Mouse (Mus musculus) intestine, embryonic 16.5 days (tissue): ENCODE data around the gene Otx2. TPM values are rescaled to one million over a fixed set of nuclear protein-coding genes. Genes with fewer than 3 reads are reported as not detected.

Experiments used
- ATAC-seq: fragments of 200-750 bp; cut with Nextera tagmentation; 2 replicates; pipeline ENCODE4 v1.8.0; 2017; ENCODE audit warnings: moderate TSS enrichment, moderate library complexity
- H3K27ac ChIP-seq: fragments of 300-500 bp; sonication (generic); 2 replicates; pipeline ENCODE4 v1.5.1; 2014; ENCODE audit warnings: mild to moderate bottlenecking, low read length
- H3K27me3 ChIP-seq: fragments of 300-500 bp; sonication (generic); replicated peaks from 2 replicates; pipeline ENCODE4 v1.6.1; 2014; ENCODE audit warnings: low read length, control low read depth, mixed read lengths; ENCODE audit not compliant: control insufficient read depth, insufficient read depth
- H3K36me3 ChIP-seq: fragments of 300-500 bp; sonication (generic); 2 replicates; pipeline ENCODE4 v1.6.1; 2014; ENCODE audit warnings: low read length, control low read depth; ENCODE audit not compliant: control insufficient read depth, insufficient read depth
- H3K4me1 ChIP-seq: fragments of 300-500 bp; sonication (generic); 2 replicates; pipeline ENCODE4 v1.6.1; 2014; ENCODE audit warnings: low read length, control low read depth, mixed read lengths; ENCODE audit not compliant: control insufficient read depth, insufficient read depth
- H3K4me2 ChIP-seq: fragments of 300-500 bp; sonication (generic); 2 replicates; pipeline ENCODE4 v1.6.1; 2014; ENCODE audit warnings: low read depth, low read length, control low read depth
- H3K4me3 ChIP-seq: fragments of 300-500 bp; sonication (generic); 2 replicates; pipeline ENCODE4 v1.5.1; 2014; ENCODE audit warnings: mild to moderate bottlenecking, low read length
- H3K9ac ChIP-seq: fragments of 300-500 bp; sonication (generic); 2 replicates; pipeline ENCODE4 v1.6.1; 2014; ENCODE audit warnings: low read depth, low read length
- H3K9me3 ChIP-seq: fragments of 300-500 bp; sonication (generic); 2 replicates; pipeline ENCODE4 v1.6.1; 2016; ENCODE audit warnings: low read length, control low read depth; ENCODE audit not compliant: control insufficient read depth
- WGBS: fragments of 180-500 bp; shearing (Covaris S2); extraction: QIAGEN DNeasy Blood & Tissue Kit; methylation state at CpG from one replicate; pipeline ENCODE4 v1.1.7; 2014; 5-methylcytosine and 5-hydroxymethylcytosine counted together
- polyA plus RNA-seq: library from polyadenylated mRNA; unstranded; fragments of >200 nt; fragmentation: Nextera tagmentation; extraction: Ambion mirVana; gene quantifications from 2 replicates; pipeline ENCODE4 v1.2.1, GENCODE M21; 2015

Otx2 gene
- polyA plus RNA-seq, 1 experiment from 2014 or later, result not detected

DNA sequence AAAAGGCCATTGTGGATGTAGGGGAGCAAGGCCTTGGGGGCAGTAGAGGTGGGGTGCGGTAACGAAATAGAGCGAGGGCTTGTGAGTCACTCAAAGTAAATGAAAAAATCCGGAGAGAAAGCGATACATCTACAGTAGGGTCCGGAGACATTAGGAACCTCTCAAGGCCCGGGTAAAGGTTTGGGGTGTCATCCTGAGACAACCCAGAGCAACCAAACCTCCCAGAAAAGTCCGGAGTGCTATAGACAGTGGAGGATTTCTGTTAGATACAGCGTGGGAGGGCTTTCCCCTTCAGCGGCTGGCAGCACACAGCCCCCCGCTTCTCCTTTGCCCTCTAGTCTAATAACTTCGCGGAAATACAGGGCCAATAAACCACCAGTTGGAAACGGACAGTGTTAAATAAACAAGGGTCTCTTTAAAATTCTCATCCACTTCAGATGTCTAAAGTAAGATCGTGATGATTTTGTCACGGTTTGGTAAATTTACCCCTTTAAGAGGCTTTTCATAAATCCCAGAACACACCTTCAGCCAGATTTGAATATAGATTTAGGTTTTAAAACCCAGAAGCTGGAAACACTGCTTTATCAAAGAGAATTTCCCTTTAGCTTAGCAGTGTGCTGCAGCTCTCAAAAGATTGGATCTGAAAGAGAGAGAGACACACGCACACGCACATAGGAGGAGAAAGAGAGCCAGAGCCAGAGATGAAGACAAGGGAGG lies 3.9 kb downstream of the Otx2 start:
- no peak overlapping the region for H3K4me2 ChIP-seq
- 2% methylated on average over 18 of the region's 18 CpGs for WGBS
- H3K9me3 ChIP-seq, result no peaks in the 10 kb centered on the region
- H3K27me3 ChIP-seq, result peaks cover 88% of the 10 kb centered on the region
- no peaks in the 10 kb centered on the region for H3K36me3 ChIP-seq
- H3K27ac ChIP-seq, result no peak overlapping the region
- no peaks in the 10 kb centered on the region for H3K4me1 ChIP-seq
- H3K4me3 ChIP-seq, result no peak overlapping the region
- ATAC-seq, result no peak
- H3K9ac ChIP-seq, result no peak overlapping the region

DNA sequence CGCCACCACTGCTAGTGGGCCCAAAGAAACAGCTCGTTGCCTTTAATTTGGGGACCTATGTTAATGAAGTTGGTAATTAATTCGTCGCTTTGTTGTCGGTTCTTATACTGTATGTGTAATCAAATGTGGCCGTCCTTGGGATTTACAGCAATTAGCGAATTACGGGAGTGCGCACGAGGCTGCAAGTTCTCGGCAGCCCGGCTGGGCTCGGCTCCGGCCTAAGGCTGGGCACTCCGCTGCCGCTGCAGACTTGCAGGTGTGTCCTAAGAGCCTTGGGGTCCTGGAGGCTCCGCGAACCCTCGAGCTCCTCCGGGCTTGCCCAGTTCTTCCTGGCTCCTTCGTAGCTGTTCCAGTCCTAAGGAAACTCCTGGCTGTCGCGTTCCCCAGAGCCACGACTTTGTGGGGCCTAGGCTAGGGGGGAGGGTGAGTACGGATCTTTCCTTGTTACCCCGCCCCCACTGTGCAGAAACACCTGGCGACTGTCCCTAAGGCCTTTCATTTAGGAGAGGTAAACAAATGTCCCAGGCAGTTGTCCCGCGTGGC lies 4.8 kb downstream of the Otx2 start:
- H3K27me3 ChIP-seq, result peaks cover 82% of the 10 kb centered on the region
- H3K4me2 ChIP-seq, result no peak overlapping the region
- H3K36me3 ChIP-seq, result no peaks in the 10 kb centered on the region
- H3K9ac ChIP-seq, result no peak overlapping the region
- WGBS, result 1% methylated on average over 29 of the region's 29 CpGs
- H3K9me3 ChIP-seq, result no peaks in the 10 kb centered on the region
- H3K4me1 ChIP-seq, result no peaks in the 10 kb centered on the region
- no peak overlapping the region for H3K27ac ChIP-seq
- ATAC-seq, result 0 out of 2 replicates have a peak, but pooled peaks have one; percentile 21
- no peak overlapping the region for H3K4me3 ChIP-seq

DNA sequence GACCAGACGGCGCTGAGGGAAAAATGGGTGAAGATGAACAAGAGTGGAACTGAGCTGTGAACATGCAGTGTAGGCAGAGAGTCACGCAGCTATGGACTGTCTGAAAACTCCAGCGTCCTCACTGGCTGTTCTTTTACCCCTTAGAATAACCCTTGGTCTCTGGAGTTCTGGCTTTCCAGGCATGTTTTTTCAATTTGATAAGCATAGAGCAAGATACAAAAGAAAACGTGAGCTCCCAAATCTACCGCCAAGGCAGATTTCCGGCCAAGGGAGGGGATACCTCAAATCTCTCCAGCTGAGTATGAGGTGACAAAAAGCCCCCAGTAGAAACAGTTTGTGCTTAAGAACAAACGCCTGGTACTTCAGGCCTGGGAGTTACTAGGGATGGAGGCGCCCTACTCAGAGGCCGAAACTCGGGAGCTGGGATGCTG lies 5.6 kb downstream of the Otx2 start:
- no peak overlapping the region for H3K4me3 ChIP-seq
- no peak overlapping the region for H3K9ac ChIP-seq
- H3K4me1 ChIP-seq, result no peaks in the 10 kb centered on the region
- H3K27me3 ChIP-seq, result peaks cover 79% of the 10 kb centered on the region
- 4% methylated on average over 11 of the region's 11 CpGs for WGBS
- ATAC-seq, result no peak
- no peak overlapping the region for H3K4me2 ChIP-seq
- H3K36me3 ChIP-seq, result no peaks in the 10 kb centered on the region
- no peak overlapping the region for H3K27ac ChIP-seq
- no peaks in the 10 kb centered on the region for H3K9me3 ChIP-seq

DNA sequence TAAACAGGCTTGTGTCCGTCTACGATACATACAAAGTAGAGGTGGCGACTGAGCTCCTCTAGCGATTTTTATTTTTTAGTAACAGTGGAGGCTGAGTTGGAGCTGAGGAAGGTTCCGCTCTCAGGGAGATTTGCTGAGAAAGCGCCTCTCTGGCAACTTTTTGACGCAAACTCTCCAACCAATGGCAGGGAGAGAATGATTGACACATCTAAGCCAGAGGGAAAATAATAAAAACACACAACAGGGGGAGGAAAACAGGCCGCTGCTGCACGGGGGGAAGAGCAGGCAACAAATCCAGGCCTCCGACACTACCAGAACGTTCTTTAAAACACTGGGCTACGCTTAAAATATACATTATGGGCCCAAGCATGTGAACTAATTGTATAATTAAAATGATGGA lies 6.2 kb downstream of the Otx2 start:
- no peaks in the 10 kb centered on the region for H3K4me1 ChIP-seq
- no peaks in the 10 kb centered on the region for H3K9me3 ChIP-seq
- no peaks in the 10 kb centered on the region for H3K36me3 ChIP-seq
- no peak for ATAC-seq
- WGBS, result 3% methylated on average over 12 of the region's 12 CpGs
- H3K27me3 ChIP-seq, result peaks cover 78% of the 10 kb centered on the region
- H3K4me3 ChIP-seq, result no peak overlapping the region
- H3K27ac ChIP-seq, result no peak overlapping the region
- no peak overlapping the region for H3K9ac ChIP-seq
- no peak overlapping the region for H3K4me2 ChIP-seq

DNA sequence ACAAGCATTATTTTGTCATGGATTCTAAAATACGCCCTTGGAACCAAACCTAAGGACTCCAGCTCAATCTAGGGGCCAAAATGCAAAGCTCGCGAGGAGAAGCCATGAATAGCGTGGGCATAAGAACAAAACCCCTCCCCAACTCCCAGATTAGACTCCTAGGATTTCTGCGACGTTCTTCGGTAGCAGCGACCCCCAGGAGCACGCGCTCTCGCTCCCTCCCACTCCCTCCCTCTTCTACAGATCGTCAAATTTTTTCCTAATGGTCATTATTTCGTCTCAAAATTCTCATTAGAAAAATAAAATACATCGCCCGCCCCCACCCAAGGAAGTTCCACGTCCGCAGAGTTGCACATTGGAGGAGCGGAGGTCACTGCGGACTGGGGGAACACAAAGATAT lies 6.8 kb downstream of the Otx2 start:
- no peak overlapping the region for H3K4me3 ChIP-seq
- under 1% methylated on average over 19 of the region's 19 CpGs for WGBS
- no peak overlapping the region for H3K27ac ChIP-seq
- H3K4me2 ChIP-seq, result no peak overlapping the region
- no peaks in the 10 kb centered on the region for H3K36me3 ChIP-seq
- no peaks in the 10 kb centered on the region for H3K9me3 ChIP-seq
- no peaks in the 10 kb centered on the region for H3K4me1 ChIP-seq
- no peak for ATAC-seq
- no peak overlapping the region for H3K9ac ChIP-seq
- H3K27me3 ChIP-seq, result peaks cover 82% of the 10 kb centered on the region

DNA sequence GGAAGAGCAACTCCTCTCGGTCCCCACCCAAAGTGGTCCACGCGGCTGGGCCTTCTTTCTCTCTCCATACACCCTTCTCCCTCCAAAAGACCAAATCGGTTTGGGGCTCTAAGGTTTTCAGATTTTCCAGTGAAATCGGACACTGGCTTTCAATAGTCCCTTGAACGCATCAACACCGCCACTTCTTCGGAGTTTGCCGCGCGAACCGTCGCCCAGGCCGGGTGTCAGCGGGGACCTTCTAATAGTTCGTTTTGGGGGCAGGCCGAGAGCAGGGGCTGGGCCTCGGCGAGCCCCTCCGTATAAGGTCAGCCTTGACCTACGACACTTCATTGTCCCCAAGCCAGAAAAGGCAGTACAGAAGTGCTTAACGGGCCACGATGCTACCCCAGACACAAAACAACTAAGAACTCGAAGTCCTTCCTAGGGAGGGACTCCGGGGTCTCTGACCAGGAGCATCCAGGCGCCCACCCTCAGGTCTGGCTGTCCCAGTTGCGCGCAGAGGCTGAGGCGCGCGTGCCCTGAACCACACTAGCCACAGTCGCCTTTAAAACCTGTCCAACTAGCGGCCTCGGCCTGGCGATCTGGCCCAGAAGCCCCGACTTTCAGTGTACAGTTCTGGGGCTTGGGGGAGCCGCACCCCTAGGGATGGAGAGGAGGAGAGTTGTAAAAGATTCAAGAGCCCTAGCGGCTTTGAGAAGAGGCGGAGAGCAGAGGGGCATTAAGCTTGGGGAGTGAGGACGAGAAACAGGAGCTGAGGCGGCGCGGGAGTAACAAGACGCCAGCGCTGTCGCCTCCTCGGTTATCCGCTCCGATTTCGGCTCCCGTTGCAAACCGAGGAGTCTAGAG lies 7.6 kb downstream of the Otx2 start:
- Histone ChIP-seq H3K27me3 (peaks cover 82% of the 10 kb centered on the region), H3K9me3 (no peaks in the 10 kb centered on the region), H3K4me3 (no peak overlapping the region), H3K27ac (no peak overlapping the region), H3K4me1 (no peaks in the 10 kb centered on the region), H3K36me3 (no peaks in the 10 kb centered on the region), H3K9ac (no peak overlapping the region), H3K4me2 (no peak overlapping the region)
- ATAC-seq, result no peak
- whole genome bisulfite sequencing, result under 1% methylated on average over 52 of the region's 52 CpGs

DNA sequence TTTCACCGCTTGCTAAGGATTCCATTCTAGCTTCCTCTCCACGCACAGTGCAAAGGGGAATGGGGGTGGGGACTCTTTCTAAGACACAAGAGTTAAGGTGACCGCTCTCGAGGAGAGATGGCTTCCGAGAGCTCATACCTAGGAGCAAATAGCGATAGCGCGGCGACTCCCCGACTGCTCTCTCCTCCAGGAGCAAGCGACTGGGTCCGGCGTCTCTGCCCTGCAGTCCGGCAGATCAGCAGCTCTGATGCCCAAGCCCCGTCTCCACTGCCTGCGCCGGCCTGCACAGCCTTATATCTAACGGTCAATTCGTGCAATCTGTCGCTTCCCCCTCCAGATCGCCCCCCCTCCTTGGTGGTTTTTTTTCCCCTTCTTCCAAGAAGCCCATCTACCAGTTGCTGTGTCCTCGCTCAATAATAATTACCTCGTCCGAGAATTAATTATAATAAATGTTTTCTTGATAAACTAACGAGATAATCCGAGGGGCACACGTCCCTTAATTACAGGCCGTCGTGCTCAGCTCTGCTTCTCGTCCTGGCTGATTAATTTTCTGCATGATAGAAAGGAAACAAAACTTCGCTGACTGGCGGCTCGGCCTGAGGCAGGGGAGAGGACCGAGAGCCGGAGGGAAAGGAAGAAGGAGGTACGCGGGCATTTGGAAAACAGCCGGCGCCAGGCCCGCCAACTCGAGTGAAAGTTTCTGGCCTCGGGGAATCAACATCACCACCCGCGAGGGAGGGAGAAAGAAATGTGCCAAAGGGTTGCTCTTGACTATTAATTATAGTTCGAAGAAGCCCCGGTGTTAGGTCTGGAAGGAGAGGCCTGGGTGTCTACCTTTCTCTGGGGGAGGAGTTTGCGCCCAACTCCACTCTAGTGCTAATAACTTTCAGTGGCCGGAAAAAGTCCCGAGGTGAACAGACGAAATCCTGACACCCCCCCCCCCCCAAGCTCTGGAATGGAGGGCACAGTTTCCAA lies 8.5 kb downstream of the Otx2 start:
- peak; percentile 32 for ATAC-seq
- 1% methylated on average over 50 of the region's 50 CpGs for WGBS
- no peak overlapping the region for H3K4me2 ChIP-seq

DNA sequence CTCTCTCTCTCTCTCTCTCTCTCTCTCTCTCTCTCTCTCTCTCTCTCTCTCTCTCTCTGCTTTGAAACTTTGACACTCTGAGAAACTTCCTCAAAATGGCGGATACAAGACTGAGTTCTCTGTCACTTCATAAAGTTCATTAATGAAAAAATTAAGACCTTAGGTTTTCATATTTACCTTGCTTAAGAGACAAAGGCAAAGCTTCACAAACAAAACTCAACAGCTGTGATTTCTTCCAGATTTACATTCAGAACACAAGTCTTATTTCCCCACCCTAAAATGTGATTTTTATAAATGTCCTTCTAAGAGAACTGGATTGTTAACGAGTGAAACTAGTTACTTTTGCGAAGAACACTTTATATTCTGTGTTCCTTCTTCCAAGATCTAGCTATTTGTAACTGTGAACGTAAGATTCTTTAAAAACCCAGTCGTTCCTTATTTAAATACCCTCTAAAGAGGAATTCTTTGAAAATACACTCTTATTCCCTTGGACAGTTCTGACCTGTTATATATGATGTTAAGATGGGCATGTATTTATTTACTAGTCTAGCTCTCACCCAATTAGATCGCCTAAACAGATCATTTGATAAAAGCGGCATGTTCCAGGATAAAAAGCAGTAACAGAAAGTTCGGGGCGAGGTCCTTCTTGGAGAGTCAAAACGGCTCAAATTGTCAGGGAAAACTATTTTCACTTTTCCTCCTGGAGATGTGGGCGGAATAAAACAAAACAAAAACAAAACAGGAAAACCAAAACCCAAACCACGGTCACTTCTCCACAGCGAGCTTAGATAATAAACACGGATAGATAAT lies 9.4 kb downstream of the Otx2 start:
- no peak for ATAC-seq
- Histone ChIP-seq H3K9me3 (no peaks in the 10 kb centered on the region), H3K9ac (no peak overlapping the region), H3K27me3 (peaks cover 81% of the 10 kb centered on the region), H3K36me3 (no peaks in the 10 kb centered on the region), H3K4me1 (no peaks in the 10 kb centered on the region), H3K4me3 (peak overlapping the region; percentile 3; the same call in 1 of the 2 replicates), H3K4me2 (no peak overlapping the region), H3K27ac (no peak overlapping the region)
- 2% methylated on average over 14 of the region's 14 CpGs for WGBS

More for the DNA sequence above, 8.5 kb downstream of the Otx2 start:
- Histone ChIP-seq H3K27me3 (peaks cover 81% of the 10 kb centered on the region), H3K9ac (no peak overlapping the region), H3K27ac (no peak overlapping the region), H3K4me3 (peak overlapping the region; percentile 3; the same call in 1 of the 2 replicates), H3K9me3 (no peaks in the 10 kb centered on the region), H3K36me3 (no peaks in the 10 kb centered on the region), H3K4me1 (no peaks in the 10 kb centered on the region)
